Mouse (Mus musculus) adrenal gland, adult 18-20 months (tissue): ENCODE results near the gene Cd19. TPM values are rescaled to one million over a fixed set of nuclear protein-coding genes. Genes with fewer than 3 reads are reported as not detected.
"Not testable (repeated sequence)": the region's sequence is repeated elsewhere in the genome, so short reads cannot be mapped to it uniquely, and the experiment has no call there.

Source experiments
- DNase-seq, 2 experiments: peaks; one replicate each; pipeline ENCODE4 v3.0.0; 2021 to 2022; ENCODE audit warnings: low spot score in 2 of 2
- microRNA-seq, 2 experiments: library from miRNA; unstranded; fragments of <30 nt; microRNA quantifications; one replicate each; pipeline ENCODE4 v1.2.0; 2021; ENCODE audit warnings: borderline number of aligned reads in 2 of 2
- total RNA-seq, 2 experiments: library from RNA; stranded (reverse); gene quantifications; 1 replicate in 1 of 2; 2 replicates in 1 of 2; pipeline ENCODE4 v1.2.3; 2021

The Cd19 gene
- total RNA-seq, 2 experiments from 2014 or later: 0.19 to 0.50 TPM

GRCm38 (mm10) chr7:126392086-126392884 is 22.4 kb downstream of the Cd19 start:
- DNase-seq: not testable (repeated sequence)

- no peak for DNase-seq
These were observed 26.5 kb downstream of the Cd19 start for GRCm38 (mm10) chr7:126388185-126388584.

GRCm38 (mm10) chr7:126383565-126383964 is 31.1 kb downstream of the Cd19 start:
- DNase-seq: no peak

- DNase-seq: peak; percentile 90 to 93
These were observed 37.2 kb downstream of the Cd19 start, which contains the start of gene Spns1 for GRCm38 (mm10) chr7:126377278-126378158. TSS of gene Spns1 (minus strand) at chr7:126377450.

- DNase-seq: no peak
These were observed 37.8 kb downstream of the Cd19 start for GRCm38 (mm10) chr7:126376903-126377277.

GRCm38 (mm10) chr7:126375012-126375411 is 39.7 kb downstream of the Cd19 start:
- no peak for DNase-seq

GRCm38 (mm10) chr7:126374526-126374925 is 40.2 kb downstream of the Cd19 start:
- DNase-seq: no peak

- no peak for DNase-seq
These were observed 41.7 kb downstream of the Cd19 start for GRCm38 (mm10) chr7:126373007-126373406.

GRCm38 (mm10) chr7:126369393-126369792 is 45.3 kb downstream of the Cd19 start, which contains the start of gene Lat:
TSS of gene Lat (minus strand) at chr7:126369570.
- no peak for DNase-seq

GRCm38 (mm10) chr7:126368367-126368766 is 46.3 kb downstream of the Cd19 start:
- no peak for DNase-seq

- no peak for DNase-seq
These were observed 47.1 kb downstream of the Cd19 start for GRCm38 (mm10) chr7:126367636-126368035.

GRCm38 (mm10) chr7:126363038-126363437 is 51.7 kb downstream of the Cd19 start:
- DNase-seq: no peak

- DNase-seq: no peak
These were observed 55.6 kb downstream of the Cd19 start for GRCm38 (mm10) chr7:126359049-126359448.

Small RNAs within 50 kb of the gene (microRNA-seq; reads per million reads assigned to microRNA genes)
- gene Mir7058: 0 reads per million in 2 experiments

Other genes with a start within 250 kb of the Cd19 start
- 10 to 100 TPM; 80.9 to 99.4 TPM for gene Xpo6, start 214.4 kb downstream of the Cd19 start, total RNA-seq
- 10 to 100 TPM; 46.2 to 99.7 TPM for gene Sbk1, start 142.3 kb downstream of the Cd19 start, total RNA-seq
- 1 to 10 TPM in 1 of 2 experiments, under 1 TPM in 1; 0.70 to 1.4 TPM for gene Lat, start 45.3 kb downstream of the Cd19 start, total RNA-seq
- 10 to 100 TPM; 38.2 to 44.1 TPM for gene Spns1, start 37.4 kb downstream of the Cd19 start, total RNA-seq
- 1 to 10 TPM; 5.1 to 6.0 TPM for gene Nfatc2ip, start 18.2 kb downstream of the Cd19 start, total RNA-seq
- gene Rabep2, start 13.9 kb upstream of the Cd19 start, total RNA-seq: 10 to 100 TPM; 42.2 to 43.2 TPM
- 10 to 100 TPM in 1 of 2 experiments, not detected in 1; 10.0 TPM for gene Atp2a1, start 48.2 kb upstream of the Cd19 start, total RNA-seq
- gene Sh2b1, start 60.5 kb upstream of the Cd19 start, total RNA-seq: 10 to 100 TPM; 56.2 to 60.8 TPM
- gene Tufm, start 72.5 kb upstream of the Cd19 start, total RNA-seq: 100 to 1,000 TPM; 221 to 235 TPM
- 100 to 1,000 TPM in 1 of 2 experiments, 10 to 100 TPM in 1; 99.5 to 111 TPM for gene Atxn2l, start 88.5 kb upstream of the Cd19 start, total RNA-seq
- 100 to 1,000 TPM; 199 to 243 TPM for gene Eif3c, start 151.5 kb upstream of the Cd19 start, total RNA-seq
- gene Apobr, start 170.1 kb upstream of the Cd19 start, total RNA-seq: 1 to 10 TPM; 2.4 to 3.2 TPM
- 10 to 100 TPM; 34.6 to 35.8 TPM for gene Cln3, start 170.9 kb upstream of the Cd19 start, total RNA-seq
- gene Il27, start 180.1 kb upstream of the Cd19 start, total RNA-seq: under 1 TPM in 1 of 2 experiments, not detected in 1; 0.38 TPM
- 10 to 100 TPM; 13.6 to 26.7 TPM for gene Nupr1, start 216.0 kb upstream of the Cd19 start, total RNA-seq
- 10 to 100 TPM; 39.6 to 50.1 TPM for gene Sgf29, start 234.4 kb upstream of the Cd19 start, total RNA-seq